Mouse (Mus musculus) urinary bladder, adult 18-20 months (tissue): ENCODE results near the gene Kcnma1.
A peak's percentile ranks its signal among the peaks of the same experiment; 100 is the strongest.

Source experiments
- DNase-seq, 2 experiments: peaks; one replicate each; pipeline ENCODE4 v3.0.0; 2022; ENCODE audit warnings: low spot score in 2 of 2, mixed read lengths in 2 of 2

Gene Kcnma1

DNA sequence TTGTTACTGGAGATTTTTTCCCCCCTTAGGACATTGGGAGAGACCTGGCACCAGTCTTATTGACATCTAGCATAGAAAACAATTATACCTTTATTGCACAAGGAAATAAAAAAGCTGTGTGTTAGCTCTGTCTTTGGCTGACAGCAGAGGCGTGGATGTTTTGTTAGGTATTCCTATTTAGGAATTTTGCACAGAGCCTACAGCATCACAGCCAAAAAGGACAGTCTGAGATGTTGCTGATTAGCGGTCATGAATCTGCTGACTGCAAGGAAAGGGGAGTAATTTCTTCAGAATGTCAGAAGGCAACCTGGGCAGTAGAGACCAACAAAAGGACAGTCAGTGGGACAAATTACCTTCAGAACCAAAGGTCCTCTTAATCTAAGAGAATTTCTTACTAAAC lies 412.2 kb downstream of the Kcnma1 start:
- no peak for DNase-seq

GRCm38 (mm10) chr14:23594629-23595028 lies 419.7 kb downstream of the Kcnma1 start:
- DNase-seq: no peak

DNA sequence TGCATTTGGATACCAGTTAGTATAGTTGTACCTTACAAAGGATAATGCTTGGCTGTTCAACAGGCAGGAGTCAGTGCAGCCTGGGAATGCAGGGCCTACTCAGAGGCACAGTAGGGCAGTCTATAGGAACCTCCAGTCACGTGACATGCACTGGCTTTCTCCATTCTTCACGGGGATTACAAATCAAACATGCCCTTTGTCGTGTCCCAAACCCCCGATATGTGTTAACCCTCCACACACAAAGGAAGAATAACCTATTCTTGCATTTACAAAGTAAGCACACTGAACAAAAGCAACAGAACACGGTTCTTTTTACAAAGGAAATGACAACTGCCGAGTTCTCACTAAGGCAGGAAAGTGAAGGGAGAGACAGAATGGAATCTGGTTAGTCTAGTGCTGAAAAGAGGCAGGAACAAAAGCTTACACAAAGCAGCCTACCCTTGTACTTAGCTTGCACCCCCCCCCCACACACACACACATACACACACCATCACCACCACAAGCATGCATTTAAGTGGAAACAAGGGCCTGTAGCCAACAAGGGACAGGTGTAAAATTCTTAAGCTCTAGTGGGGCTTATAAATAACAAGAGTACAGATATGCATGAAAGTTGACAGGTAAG lies 421.4 kb downstream of the Kcnma1 start:
- no peak for DNase-seq

DNA sequence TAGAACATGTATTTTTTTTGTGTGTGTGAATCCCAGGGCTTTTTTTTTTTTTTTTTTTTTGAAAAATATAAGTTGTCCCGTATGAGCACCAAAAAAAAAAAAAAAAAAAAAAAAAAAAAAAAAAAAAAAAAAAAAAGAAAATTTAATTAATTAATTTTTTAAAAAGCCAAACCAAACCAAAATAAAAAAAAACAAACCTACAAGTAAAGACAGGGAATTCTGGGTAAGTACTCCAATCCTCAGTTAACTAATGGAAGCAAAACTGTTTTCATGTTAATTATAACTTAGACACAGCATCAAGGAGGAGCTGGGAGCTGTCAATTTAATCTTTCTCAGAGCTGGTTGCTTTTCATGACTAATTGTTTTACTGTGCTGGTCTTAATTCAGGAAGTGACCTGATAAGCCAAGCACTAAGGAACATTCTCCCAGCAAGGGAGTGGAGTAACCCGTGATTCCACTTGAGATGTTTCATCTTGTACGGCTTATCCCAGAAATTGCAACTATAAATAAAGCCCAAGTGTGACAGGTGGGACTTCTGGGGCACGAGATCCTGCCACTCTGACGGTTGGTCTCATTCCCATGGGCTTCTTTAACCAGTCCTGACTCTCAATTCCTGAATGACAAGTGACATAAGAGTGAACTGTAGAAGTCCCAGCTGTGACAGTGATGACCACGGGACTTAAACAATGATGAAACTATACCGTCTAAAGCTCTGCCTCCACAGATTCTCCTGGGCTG lies 424.4 kb downstream of the Kcnma1 start:
- no peak for DNase-seq

DNA sequence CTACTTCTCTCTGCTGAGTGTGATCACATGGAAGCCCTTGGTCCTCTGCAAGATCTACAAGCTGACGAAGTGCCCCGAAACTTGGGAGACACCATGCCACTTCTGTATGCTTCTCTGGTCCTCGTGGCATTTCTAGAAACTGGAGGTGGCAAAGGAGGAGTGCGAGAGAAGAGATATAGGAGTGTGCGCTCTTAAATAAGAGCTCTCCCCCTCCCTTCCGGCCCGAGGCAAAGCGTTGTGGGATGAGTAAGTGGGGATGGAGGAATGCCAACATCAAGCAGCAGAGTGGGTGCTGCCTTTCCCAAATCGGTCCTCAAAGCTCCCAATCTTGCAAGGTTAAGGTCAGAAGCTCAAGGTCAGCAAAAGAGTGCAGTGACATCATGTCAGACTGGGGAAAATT lies 426.8 kb downstream of the Kcnma1 start:
- DNase-seq: no peak

- DNase-seq: peak; percentile 12 to 18
Observed at GRCm38 (mm10) chr14:23583235-23583634, 431.1 kb downstream of the Kcnma1 start.

DNA sequence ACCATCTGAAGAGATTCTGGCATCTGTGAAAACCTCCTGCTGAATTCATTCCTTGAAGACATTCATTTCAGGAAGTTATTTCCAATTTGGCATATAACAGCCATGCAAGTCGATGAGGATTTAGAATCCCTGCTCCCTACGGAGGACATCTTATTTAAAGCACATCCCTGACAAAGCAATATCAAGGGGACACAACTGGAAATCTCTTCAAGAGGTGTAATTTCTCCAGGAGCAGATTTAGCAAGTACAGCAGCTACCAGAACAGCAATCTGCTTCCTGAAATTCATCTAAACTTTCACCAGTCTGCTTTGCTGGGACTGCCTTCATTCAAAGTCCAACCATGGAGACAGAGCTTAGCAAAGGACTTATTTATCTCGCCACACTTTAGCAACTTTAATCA lies 433.0 kb downstream of the Kcnma1 start:
- no peak for DNase-seq

DNA sequence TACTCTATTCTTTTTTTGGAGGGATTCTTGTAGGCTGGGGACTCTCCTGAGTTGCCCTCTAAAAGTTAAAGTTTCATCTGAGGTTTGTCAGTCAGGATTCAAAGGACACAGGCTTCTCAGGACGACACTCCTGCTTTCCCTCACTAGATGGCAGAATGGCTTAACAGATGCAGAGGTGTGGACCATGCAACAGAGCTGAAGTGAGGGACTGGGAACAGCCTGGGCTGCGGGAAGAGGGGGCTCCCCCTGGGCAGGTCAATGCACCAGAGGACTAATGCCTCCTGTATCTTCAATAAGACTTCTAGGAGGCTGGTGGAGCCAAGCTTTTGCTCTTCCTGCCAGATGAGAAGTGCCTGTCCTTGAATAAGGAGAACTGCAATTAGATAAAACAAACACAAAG lies 438.3 kb downstream of the Kcnma1 start:
- no peak for DNase-seq

- DNase-seq: no peak
Observed at GRCm38 (mm10) chr14:23574136-23574535, 440.2 kb downstream of the Kcnma1 start.

GRCm38 (mm10) chr14:23573385-23573784 lies 440.9 kb downstream of the Kcnma1 start:
- no peak for DNase-seq

DNA sequence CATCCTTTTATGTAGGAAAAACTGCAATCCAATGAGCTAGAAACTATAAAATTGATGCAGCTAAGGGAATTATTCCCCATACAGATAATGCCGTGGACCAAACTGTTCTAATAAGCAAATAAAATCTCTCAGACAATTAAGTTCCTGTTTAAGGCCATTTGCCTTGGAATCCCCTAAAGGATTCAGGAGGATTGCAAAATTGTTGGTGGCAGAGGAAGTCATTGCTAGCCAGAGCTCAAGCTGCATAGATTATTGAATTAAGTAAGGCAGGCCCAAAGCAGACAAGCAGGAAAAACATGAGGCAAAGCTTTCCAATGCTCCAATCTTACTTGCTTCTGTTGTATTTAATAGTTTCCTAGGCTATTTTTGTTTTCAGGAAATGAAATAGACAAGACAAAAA lies 441.5 kb downstream of the Kcnma1 start:
- no peak for DNase-seq

DNA sequence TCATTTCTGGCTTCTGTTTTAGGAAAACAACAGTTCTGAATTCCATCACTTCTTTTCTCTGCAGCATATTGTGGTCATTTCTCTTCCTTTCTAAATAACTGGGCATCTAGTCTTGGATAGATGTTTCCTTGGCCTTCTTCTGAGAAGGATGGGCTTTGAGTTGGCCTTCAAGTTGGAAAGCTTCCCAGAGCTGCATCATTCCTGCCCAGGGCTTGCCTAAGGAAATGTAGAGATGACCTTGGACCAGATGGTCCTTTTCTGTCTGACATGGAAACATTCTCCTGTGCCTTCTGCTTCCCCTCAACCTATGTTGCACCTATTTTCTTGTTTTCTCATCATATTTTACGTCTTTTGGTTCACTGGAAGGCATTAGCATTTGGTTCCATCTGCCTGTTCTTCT lies 444.0 kb downstream of the Kcnma1 start:
- no peak for DNase-seq

DNA sequence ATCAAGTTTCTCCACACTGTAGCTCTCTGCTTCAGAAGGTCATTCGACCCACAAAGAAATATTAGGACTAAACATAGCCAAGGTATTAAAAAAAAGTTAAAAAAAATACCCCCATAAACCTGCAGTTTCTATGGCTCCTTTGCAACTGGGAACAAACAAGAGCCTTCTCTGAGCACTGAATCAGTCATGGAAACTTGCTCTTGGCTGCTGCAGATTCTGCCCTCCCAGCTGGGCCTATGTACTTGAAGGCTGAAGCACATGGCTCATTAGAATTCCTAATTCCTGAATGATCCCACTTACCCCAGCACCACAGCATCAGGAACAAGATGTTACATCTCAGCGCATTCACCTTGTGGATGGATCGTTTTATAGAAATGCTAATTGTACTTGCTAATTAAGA lies 448.4 kb downstream of the Kcnma1 start:
- no peak for DNase-seq

DNA sequence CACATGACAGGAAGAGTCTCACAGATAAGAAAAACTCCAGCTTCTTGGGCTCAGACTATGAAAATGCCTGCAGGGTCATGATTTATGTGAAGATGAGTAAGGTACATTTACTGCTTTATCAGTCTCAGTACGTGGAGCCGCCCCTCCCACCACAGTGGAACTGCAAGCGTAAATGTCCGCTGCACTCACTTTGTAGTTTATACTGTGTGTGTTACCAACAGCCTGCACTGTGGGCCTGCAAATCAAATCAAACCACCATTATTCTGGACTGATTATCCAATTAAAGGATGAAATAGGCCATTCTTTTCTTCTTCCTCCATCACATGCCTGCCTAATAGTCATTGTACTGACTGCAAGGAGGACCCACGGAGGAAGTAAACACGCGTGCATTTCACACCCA lies 449.8 kb downstream of the Kcnma1 start:
- DNase-seq: no peak

GRCm38 (mm10) chr14:23563180-23563579 lies 451.1 kb downstream of the Kcnma1 start:
- DNase-seq: no peak

DNA sequence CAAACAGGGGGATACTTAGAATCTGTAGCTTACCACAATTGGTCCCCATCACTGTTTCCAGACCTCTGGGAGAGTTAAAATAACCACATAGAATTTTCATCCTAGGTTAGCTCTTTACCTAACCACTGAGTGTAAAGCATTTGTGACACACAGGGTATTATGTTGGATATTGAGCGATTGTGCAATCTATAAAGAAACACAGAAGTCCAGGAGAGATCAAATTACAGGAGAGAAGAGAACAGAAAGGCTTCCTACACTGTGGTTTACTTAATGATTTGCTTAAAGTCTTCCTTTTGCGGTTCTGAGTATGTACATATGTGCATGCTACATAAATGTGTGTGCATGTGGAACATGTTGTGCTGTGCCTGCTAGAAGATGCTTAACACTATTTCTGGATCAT lies 458.6 kb downstream of the Kcnma1 start:
- DNase-seq: no peak

- no peak for DNase-seq
Observed at GRCm38 (mm10) chr14:23552252-23552974, 461.9 kb downstream of the Kcnma1 start.

DNA sequence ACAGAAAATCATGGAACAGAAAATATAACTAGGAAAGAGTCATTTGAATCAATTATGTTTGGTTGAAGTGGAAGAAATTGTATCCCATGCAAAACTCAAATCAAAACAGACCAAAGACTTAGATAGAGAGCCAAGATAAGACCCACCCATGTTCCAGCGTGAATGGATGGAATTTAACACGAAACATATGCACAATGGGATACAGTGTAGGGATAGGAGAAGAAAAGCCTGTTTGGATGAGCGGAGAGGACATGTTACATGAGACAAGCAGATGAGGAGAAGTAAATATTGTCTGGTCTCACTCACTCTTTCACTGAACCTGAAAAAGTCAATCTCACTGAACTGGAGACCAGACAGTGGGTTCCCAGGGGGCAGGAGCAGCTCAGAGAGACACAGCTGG lies 463.8 kb downstream of the Kcnma1 start:
- DNase-seq: no peak

- DNase-seq: no peak
Observed at GRCm38 (mm10) chr14:23542131-23542530, 472.2 kb downstream of the Kcnma1 start.

DNA sequence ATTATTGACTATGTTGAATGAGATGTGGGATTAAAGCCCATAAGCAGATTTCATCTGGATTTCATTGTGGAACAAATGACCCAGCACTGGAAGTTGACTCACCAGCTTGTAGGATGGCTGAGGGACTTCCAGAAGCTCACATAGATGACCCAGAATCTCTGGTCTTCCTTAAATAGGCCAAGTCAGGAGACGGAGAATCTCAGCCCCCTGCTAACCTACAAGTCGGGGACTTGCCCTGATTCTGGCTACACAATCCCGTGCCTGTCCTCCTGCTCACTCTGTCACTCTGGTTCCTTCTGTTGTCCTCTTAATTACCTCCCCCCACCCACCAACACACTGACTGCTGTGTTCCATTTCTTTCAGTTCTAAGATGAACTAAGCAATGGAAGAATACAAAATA lies 474.7 kb downstream of the Kcnma1 start:
- DNase-seq: no peak

- DNase-seq: no peak
Observed at GRCm38 (mm10) chr14:23533346-23533745, 480.9 kb downstream of the Kcnma1 start.

DNA sequence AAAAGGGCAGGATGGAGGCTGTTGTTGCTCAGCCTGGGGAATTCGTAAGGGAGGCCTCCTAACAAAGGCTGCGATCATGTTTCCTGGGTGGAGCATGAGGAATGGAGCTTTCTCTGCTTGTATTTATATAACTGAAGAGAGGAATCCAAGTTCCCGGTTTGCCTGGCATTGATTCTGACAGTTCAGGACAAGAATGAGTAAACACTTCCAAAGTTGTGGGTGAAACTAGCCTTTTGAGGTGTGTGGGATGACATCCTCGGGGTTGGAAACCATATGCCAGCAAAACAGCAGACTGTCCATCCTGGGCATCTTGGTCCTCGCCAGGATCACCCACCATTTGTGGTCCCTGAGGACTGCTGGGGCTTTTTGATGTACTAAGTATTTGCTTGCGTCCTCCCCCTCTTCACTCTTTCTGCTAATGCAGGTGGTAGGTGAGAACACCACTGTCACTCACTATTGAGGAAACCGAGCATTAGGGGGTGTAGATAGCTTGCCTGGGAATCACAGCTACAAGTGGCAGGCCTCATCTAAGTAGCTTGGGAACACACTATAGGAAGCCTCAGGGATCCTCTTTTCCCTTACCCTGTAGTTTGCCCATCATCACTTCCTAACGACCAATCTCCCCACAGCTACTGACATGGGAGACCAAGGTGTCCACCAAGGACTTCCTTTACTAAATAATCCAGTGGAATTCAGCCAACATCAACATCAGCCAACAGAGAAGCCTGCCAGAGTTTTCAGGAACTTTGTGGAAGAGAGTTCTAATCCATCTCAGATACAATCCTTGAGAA lies 482.4 kb downstream of the Kcnma1 start:
- DNase-seq: no peak
